Mouse (Mus musculus): ENCODE data around the gene Ikbip. TPM values are rescaled to one million over a fixed set of nuclear protein-coding genes. Genes with fewer than 3 reads are reported as not detected.

Gene Ikbip
- 1 to 10 TPM; 1.6 to 8.0 TPM for polyA plus RNA-seq (2017; shearing (Covaris generic))

DNA sequence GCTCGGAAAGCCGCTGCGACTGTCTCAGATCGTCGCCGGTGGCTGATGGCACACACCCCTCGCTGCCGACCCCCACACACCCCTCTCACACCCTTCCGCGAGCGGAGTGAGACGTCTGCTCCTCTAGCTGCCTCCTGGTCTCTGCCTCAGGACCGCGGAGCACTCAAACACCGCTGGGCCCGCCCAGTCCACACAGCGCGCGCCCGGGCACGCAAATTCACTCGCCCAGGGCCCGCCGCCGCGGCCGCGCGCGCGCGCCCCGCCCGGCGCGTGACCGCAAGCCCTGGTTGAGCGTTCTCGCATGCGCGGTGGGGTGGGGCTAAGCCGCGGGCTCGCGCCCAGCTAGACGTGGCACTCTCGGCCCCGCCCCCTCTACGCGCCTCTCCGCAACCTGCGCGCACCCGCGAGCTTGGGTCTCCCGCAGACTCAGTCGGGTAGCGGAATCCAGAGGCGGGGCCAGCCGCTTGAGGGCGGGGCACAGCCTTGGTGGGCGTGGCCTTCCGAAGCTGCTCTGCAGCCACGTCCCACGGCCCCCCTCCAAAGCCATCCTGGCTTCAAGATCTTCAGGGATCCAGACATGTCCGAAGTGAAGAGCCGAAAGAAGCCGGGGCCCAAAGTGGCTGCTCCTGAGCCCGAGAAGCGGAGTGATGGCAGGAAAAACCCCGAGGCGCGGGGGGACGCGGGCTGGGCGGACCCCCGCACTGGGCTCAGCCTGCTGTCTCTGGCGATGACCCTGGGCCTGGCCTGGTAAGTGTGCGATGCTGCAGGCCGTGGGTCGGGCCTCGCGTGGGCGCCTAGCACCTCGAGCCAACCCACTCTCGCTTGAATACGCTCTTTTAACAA lies at the start of gene Ikbip, which contains the start of gene Apaf1:
Gene Ikbip (plus strand): TSS at position 391 of the 843 bp plus-strand sequence.
Gene Apaf1 (minus strand): TSS at position 221 of the 843 bp plus-strand sequence.

DNA sequence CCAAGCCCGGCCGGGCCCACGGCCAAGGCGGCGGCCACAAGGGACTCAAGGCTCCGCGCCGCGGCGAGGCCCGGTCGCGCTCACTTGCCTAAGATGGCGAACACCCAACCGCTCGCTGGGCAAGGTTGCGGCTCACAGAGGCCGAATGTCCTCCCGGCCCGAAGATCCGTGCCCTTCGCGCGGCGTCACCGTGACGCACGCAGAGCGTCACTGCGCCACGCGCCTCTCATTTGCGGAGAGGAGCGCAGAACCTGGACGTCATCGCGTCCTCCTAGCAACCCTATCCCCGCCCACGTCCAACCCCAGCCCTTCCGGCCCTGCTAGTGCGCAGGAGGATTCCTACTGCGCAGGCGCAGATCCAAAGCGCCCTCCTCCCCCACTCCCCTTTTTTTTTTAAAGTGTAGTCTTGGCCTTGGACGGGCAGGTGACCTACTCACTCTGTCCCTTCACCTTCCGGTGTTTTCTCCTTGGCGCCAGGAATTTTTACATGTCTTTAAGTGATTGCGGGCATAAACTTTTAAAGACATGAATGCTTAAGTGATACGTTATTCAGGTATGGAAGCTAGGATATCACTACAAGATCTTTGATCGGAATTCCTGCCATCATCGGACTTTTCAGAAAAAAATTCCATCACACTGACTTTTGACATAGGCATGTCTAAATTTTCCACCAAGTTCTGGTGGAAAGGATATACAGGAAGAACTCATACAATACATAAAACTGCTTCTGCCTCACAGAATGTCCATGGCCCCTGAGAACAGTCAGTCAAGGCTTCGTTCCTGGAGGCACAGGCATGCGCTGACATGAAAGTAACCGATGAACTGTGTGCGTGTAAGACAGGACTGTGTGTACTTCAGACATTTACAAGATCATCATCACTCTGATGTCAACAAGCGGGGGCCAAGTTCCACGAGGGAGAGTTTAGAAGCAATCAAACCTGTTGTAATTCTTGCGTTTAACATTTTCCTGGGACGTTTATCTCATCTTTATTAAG lies 41.4 kb downstream of the Ikbip start, which contains the start of gene Slc25a3:
Gene Slc25a3 (minus strand): TSS at position 232 of the 995 bp plus-strand sequence.

Other genes starting within 250 kb of the Ikbip start
- 10 to 100 TPM; 24.5 to 39.5 TPM for gene Apaf1, start 170 bp upstream of the Ikbip start, polyA plus RNA-seq (2017; shearing (Covaris generic))
- 100 to 1,000 TPM; 376 to 511 TPM for gene Slc25a3, start 41.1 kb downstream of the Ikbip start, polyA plus RNA-seq (2017; shearing (Covaris generic))
- gene Tmpo, start 98.4 kb downstream of the Ikbip start, polyA plus RNA-seq (2017; shearing (Covaris generic)): 100 to 1,000 TPM; 171 to 204 TPM